Mouse (Mus musculus): ENCODE results near the gene Cer1.

DNA sequence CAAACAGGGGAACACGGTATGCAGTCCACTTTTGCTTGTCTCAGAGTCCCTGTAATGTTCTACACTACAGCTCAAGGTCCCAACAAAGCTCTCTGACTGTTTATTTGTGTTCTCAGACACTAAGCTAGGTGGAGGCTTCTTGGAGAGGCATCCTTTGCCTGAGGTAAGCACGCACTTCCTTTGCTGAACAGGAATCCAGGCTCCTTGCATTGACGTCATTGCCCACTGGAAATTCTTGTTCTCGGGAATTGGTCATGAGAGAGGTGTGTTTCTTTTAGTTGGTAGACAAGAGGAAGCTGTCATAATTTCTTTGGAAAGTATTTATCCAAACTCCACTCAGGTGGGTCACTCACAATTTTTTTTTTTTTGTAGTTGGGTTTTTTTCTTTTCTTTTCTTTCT is 9.4 kb downstream of the Cer1 start:
- TF ChIP-seq CTCF (IDR thresholded peaks at IDR 0.05; ENCODE audit: low read depth) (no peak), EP300 (IDR thresholded peaks at IDR 0.05; ENCODE audit: low read depth) (no peak)

Measured in liver, embryonic 14.5 days (tissue).